Mouse (Mus musculus): ENCODE data around the gene Nat10. TPM values are rescaled to one million over a fixed set of nuclear protein-coding genes. Genes with fewer than 3 reads are reported as not detected.

The Nat10 gene
- polyA plus RNA-seq, 1 experiment from 2014 or later: 15.3 TPM

DNA sequence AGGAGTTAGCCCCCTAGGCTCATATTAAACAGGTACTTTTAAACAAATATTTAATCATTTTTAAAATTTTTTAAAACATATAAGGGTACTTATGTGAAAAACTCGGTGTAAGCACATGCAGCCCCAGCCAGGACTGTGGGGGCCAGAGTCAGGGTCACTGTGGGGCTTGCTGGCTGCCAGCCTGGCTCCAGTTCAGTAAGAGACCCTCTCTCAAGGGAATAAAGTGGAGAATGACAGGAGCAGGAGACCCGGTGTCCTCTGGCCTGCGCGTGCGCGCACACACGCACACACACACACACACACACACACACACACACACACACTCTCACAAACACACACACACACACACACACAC, 41.8 kb downstream of the Nat10 start:
- no peaks in the 10 kb centered on the region for H3K27me3 ChIP-seq (ENCODE audit: control insufficient read depth, insufficient read depth, low read length)
- H3K9ac ChIP-seq (ENCODE audit: low read length): no peak overlapping the region
- WGBS: 90% methylated on average over 7 of the region's 7 CpGs
- no peak overlapping the region for H3K27ac ChIP-seq (replicated peaks in 1 of 2; ENCODE audit: control insufficient read depth in 1 of 2, insufficient read depth in 1 of 2, low read depth in 2 of 2, low read length in 2 of 2)
- H3K9me3 ChIP-seq (ENCODE audit: control insufficient read depth, low read length): no peaks in the 10 kb centered on the region
- H3K4me1 ChIP-seq (ENCODE audit: control insufficient read depth in 2 of 2, insufficient read depth in 2 of 2, low read length in 2 of 2): peaks cover 7 to 8% of the 10 kb centered on the region in 2 experiments; a peak in 2 of 4 replicates
- H3K4me2 ChIP-seq (ENCODE audit: low read length): no peak overlapping the region
- H3K36me3 ChIP-seq (ENCODE audit: control insufficient read depth, insufficient read depth, low read length): peaks cover 76% of the 10 kb centered on the region
- H3K4me3 ChIP-seq (ENCODE audit: control insufficient read depth in 1 of 2, insufficient read depth in 1 of 2, low read depth in 1 of 2, low read length in 2 of 2): no peak overlapping the region
- no peak for ATAC-seq (ENCODE audit: insufficient number of reproducible peaks, insufficient read depth, low FRiP score, low read depth)

DNA sequence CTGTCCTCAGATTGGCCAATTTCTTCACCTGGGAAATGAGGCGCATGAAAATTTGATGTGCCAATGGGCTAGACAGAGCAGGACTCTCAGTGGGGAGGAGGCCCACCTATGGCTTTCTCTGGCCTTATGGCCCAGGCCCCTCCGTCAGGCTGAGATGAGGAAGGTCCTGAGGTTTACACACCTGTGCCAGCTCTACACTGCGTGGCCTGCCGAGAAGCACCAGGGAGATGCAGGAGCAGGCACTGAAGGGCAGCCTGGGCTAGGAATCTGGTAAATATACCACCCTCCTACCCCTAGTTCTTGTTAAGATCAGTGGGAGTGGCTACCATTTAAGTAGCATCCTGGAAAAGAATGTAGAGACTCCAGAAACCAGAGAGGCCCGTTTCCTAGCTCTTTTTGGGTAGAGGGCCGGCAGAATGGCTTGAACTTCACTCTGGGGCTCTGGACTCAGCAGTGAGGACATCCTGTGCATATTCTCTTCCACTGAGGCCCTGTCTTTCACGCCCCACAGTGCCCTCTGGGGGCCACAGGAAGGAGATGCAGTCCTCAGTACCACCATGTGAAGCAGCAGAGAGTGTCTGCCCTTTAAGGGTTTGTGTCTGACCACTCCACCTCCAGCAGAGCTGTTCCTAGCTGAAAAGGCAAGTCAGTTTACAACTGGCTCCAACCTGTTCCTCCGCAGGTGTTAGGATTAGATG, 42.3 kb downstream of the Nat10 start:
- no peaks in the 10 kb centered on the region for H3K27me3 ChIP-seq (ENCODE audit: control insufficient read depth, insufficient read depth, low read length)
- H3K4me2 ChIP-seq (ENCODE audit: low read length): no peak overlapping the region
- H3K9me3 ChIP-seq (ENCODE audit: control insufficient read depth, low read length): no peaks in the 10 kb centered on the region
- H3K9ac ChIP-seq (ENCODE audit: low read length): no peak overlapping the region
- H3K4me1 ChIP-seq (ENCODE audit: control insufficient read depth in 2 of 2, insufficient read depth in 2 of 2, low read length in 2 of 2): peaks cover 7 to 8% of the 10 kb centered on the region in 2 experiments; a peak in 2 of 4 replicates
- peak; percentile 65; the same call in 1 of the 2 replicates for ATAC-seq (ENCODE audit: insufficient number of reproducible peaks, insufficient read depth, low FRiP score, low read depth)
- no peak overlapping the region for H3K27ac ChIP-seq (replicated peaks in 1 of 2; ENCODE audit: control insufficient read depth in 1 of 2, insufficient read depth in 1 of 2, low read depth in 2 of 2, low read length in 2 of 2)
- peaks cover 76% of the 10 kb centered on the region for H3K36me3 ChIP-seq (ENCODE audit: control insufficient read depth, insufficient read depth, low read length)
- no peak overlapping the region for H3K4me3 ChIP-seq (ENCODE audit: control insufficient read depth in 1 of 2, insufficient read depth in 1 of 2, low read depth in 1 of 2, low read length in 2 of 2)
- WGBS: 60% methylated on average over 8 of the region's 8 CpGs

DNA sequence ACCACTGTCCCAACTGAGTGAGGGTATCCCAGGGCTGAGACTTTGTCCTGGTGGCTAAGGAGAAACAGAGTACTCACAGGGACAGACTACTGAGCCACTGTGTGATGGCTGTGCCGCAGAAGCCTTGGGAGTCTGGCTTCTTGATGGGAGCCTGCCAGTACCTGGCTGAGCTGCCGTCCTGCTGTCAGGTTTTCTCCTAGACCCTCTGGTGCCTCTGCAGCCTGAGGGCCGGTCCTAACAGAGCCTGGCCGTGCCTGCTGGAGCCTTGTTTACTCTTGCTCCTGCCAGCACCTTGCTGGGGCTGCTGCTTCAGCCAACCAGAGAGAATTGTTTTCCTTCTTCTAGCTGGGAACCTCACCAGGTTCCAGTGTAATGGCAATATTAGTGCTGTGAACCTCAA, 46.7 kb downstream of the Nat10 start:
- no peaks in the 10 kb centered on the region for H3K9me3 ChIP-seq (ENCODE audit: control insufficient read depth, low read length)
- H3K4me3 ChIP-seq (ENCODE audit: control insufficient read depth in 1 of 2, insufficient read depth in 1 of 2, low read depth in 1 of 2, low read length in 2 of 2): no peak overlapping the region
- no peak overlapping the region for H3K4me2 ChIP-seq (ENCODE audit: low read length)
- no peak for ATAC-seq (ENCODE audit: insufficient number of reproducible peaks, insufficient read depth, low FRiP score, low read depth)
- peaks cover 7 to 8% of the 10 kb centered on the region in 2 experiments; a peak in 2 of 4 replicates for H3K4me1 ChIP-seq (ENCODE audit: control insufficient read depth in 2 of 2, insufficient read depth in 2 of 2, low read length in 2 of 2)
- H3K36me3 ChIP-seq (ENCODE audit: control insufficient read depth, insufficient read depth, low read length): peaks cover 84% of the 10 kb centered on the region
- H3K27me3 ChIP-seq (ENCODE audit: control insufficient read depth, insufficient read depth, low read length): no peaks in the 10 kb centered on the region
- WGBS: 69% methylated on average over 4 of the region's 4 CpGs
- H3K27ac ChIP-seq (replicated peaks in 1 of 2; ENCODE audit: control insufficient read depth in 1 of 2, insufficient read depth in 1 of 2, low read depth in 2 of 2, low read length in 2 of 2): no peak overlapping the region
- H3K9ac ChIP-seq (ENCODE audit: low read length): no peak overlapping the region

GRCm38 (mm10) chr2:103713831-103714230, 47.2 kb downstream of the Nat10 start:
- ATAC-seq (ENCODE audit: insufficient number of reproducible peaks, insufficient read depth, low FRiP score, low read depth): no peak
- Histone ChIP-seq H3K9ac (ENCODE audit: low read length) (no peak overlapping the region), H3K36me3 (ENCODE audit: control insufficient read depth, insufficient read depth, low read length) (peaks cover 90% of the 10 kb centered on the region), H3K27me3 (ENCODE audit: control insufficient read depth, insufficient read depth, low read length) (no peaks in the 10 kb centered on the region), H3K9me3 (ENCODE audit: control insufficient read depth, low read length) (no peaks in the 10 kb centered on the region), H3K27ac (replicated peaks in 1 of 2; ENCODE audit: control insufficient read depth in 1 of 2, insufficient read depth in 1 of 2, low read depth in 2 of 2, low read length in 2 of 2) (no peak overlapping the region), H3K4me3 (ENCODE audit: control insufficient read depth in 1 of 2, insufficient read depth in 1 of 2, low read depth in 1 of 2, low read length in 2 of 2) (no peak overlapping the region), H3K4me2 (ENCODE audit: low read length) (no peak overlapping the region), H3K4me1 (ENCODE audit: control insufficient read depth in 2 of 2, insufficient read depth in 2 of 2, low read length in 2 of 2) (peaks cover 7 to 8% of the 10 kb centered on the region in 2 experiments; a peak in 2 of 4 replicates)
- WGBS: 81% methylated on average over 7 of the region's 7 CpGs

DNA sequence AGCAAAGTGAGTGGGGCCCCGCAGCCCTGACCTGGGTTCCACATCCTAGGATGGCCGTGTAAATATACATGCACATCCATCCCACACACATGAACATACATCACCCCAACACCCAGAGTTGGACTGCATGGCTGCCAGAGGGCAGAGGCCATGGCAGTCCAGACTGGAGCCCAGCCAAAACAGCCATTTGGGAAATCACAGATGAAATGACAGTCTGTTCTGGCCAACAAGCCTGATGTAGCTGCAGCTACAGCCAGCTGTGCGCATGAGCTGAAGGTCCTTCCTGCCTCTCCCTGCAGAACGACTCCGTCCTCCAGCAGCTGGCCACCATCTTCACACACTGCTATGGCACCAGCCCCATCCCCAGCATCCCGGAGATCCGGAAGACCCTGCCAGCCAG, 50.2 kb downstream of the Nat10 start:
- Histone ChIP-seq H3K4me3 (ENCODE audit: control insufficient read depth in 1 of 2, insufficient read depth in 1 of 2, low read depth in 1 of 2, low read length in 2 of 2) (no peak overlapping the region), H3K9ac (ENCODE audit: low read length) (no peak overlapping the region), H3K27me3 (ENCODE audit: control insufficient read depth, insufficient read depth, low read length) (no peaks in the 10 kb centered on the region), H3K4me1 (ENCODE audit: control insufficient read depth in 2 of 2, insufficient read depth in 2 of 2, low read length in 2 of 2) (peaks cover 17 to 24% of the 10 kb centered on the region in 2 experiments), H3K4me2 (ENCODE audit: low read length) (no peak overlapping the region), H3K27ac (replicated peaks in 1 of 2; ENCODE audit: control insufficient read depth in 1 of 2, insufficient read depth in 1 of 2, low read depth in 2 of 2, low read length in 2 of 2) (no peak overlapping the region), H3K36me3 (ENCODE audit: control insufficient read depth, insufficient read depth, low read length) (peaks cover 85% of the 10 kb centered on the region), H3K9me3 (ENCODE audit: control insufficient read depth, low read length) (no peaks in the 10 kb centered on the region)
- no peak for ATAC-seq (ENCODE audit: insufficient number of reproducible peaks, insufficient read depth, low FRiP score, low read depth)
- 92% methylated on average over 7 of the region's 7 CpGs for WGBS

- Histone ChIP-seq H3K36me3 (ENCODE audit: control insufficient read depth, insufficient read depth, low read length) (peaks cover 92% of the 10 kb centered on the region), H3K27me3 (ENCODE audit: control insufficient read depth, insufficient read depth, low read length) (no peaks in the 10 kb centered on the region), H3K27ac (replicated peaks in 1 of 2; ENCODE audit: control insufficient read depth in 1 of 2, insufficient read depth in 1 of 2, low read depth in 2 of 2, low read length in 2 of 2) (peak overlapping the region in 1 of 2 experiments; percentile 63; a peak in 2 of 4 replicates), H3K4me1 (ENCODE audit: control insufficient read depth in 2 of 2, insufficient read depth in 2 of 2, low read length in 2 of 2) (peaks cover 14 to 21% of the 10 kb centered on the region in 2 experiments), H3K4me2 (ENCODE audit: low read length) (no peak overlapping the region), H3K9ac (ENCODE audit: low read length) (no peak overlapping the region), H3K9me3 (ENCODE audit: control insufficient read depth, low read length) (no peaks in the 10 kb centered on the region), H3K4me3 (ENCODE audit: control insufficient read depth in 1 of 2, insufficient read depth in 1 of 2, low read depth in 1 of 2, low read length in 2 of 2) (no peak overlapping the region)
- no peak for ATAC-seq (ENCODE audit: insufficient number of reproducible peaks, insufficient read depth, low FRiP score, low read depth)
- 75% methylated on average over 6 of the region's 6 CpGs for WGBS
Measured at GRCm38 (mm10) chr2:103707056-103707776, 53.9 kb downstream of the Nat10 start.

DNA sequence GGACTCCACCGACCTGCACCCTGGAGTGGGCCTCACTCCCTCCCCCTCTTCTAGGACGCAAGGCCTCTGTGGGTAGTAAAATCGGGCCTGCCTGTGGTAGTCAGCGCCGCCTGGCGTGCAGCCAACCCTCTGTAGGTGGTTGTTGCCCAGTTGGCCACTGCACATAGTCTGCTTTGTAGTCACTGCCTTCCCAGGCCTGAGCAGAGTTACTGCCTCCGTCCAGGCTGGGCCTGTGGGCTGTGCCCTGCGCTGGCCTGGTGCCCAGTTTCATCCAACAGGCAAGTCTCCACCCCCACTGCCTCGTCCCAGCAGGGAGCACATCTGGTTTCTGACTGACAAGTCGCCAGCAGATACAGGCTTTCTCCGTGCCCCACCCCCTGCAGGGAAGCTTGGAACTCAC, 54.8 kb downstream of the Nat10 start:
- WGBS: 15% methylated on average over 11 of the region's 11 CpGs
- peaks cover 92% of the 10 kb centered on the region for H3K36me3 ChIP-seq (ENCODE audit: control insufficient read depth, insufficient read depth, low read length)
- peak overlapping the region; percentile 17; the same call in 1 of the 2 replicates for H3K9ac ChIP-seq (ENCODE audit: low read length)
- H3K27me3 ChIP-seq (ENCODE audit: control insufficient read depth, insufficient read depth, low read length): no peaks in the 10 kb centered on the region
- peak overlapping the region; percentile 29 to 63; a peak in 3 of 4 replicates for H3K27ac ChIP-seq (replicated peaks in 1 of 2; ENCODE audit: control insufficient read depth in 1 of 2, insufficient read depth in 1 of 2, low read depth in 2 of 2, low read length in 2 of 2)
- H3K4me3 ChIP-seq (ENCODE audit: control insufficient read depth in 1 of 2, insufficient read depth in 1 of 2, low read depth in 1 of 2, low read length in 2 of 2): no peak overlapping the region
- no peaks in the 10 kb centered on the region for H3K9me3 ChIP-seq (ENCODE audit: control insufficient read depth, low read length)
- H3K4me1 ChIP-seq (ENCODE audit: control insufficient read depth in 2 of 2, insufficient read depth in 2 of 2, low read length in 2 of 2): peaks cover 14 to 21% of the 10 kb centered on the region in 2 experiments
- peak; percentile 84 for ATAC-seq (ENCODE audit: insufficient number of reproducible peaks, insufficient read depth, low FRiP score, low read depth)
- H3K4me2 ChIP-seq (ENCODE audit: low read length): no peak overlapping the region
